Mouse (Mus musculus): ENCODE data around the gene Gm6614.
"Not testable (repeated sequence)": the region's sequence is repeated elsewhere in the genome, so short reads cannot be mapped to it uniquely, and the experiment has no call there.

Gm6614 gene

GRCm38 (mm10) chr6:142011364-142011955, at the start of gene Gm6614:
Gm6614 (minus strand) TSS chr6:142011414.
- no peak for DNase-seq

- DNase-seq, result not testable (repeated sequence)
Observed at GRCm38 (mm10) chr6:142058281-142058680, 47.1 kb upstream of the Gm6614 start.

- no peak for DNase-seq
Observed at GRCm38 (mm10) chr6:142047689-142048088, 36.5 kb upstream of the Gm6614 start.

- DNase-seq, result no peak
Observed at GRCm38 (mm10) chr6:142045746-142046145, 34.5 kb upstream of the Gm6614 start.

GRCm38 (mm10) chr6:142041896-142042295, 30.7 kb upstream of the Gm6614 start:
- no peak for DNase-seq

GRCm38 (mm10) chr6:142040306-142041175, 29.3 kb upstream of the Gm6614 start:
- no peak for DNase-seq

GRCm38 (mm10) chr6:142035771-142036170, 24.6 kb upstream of the Gm6614 start:
- no peak for DNase-seq

GRCm38 (mm10) chr6:142021671-142022070, 10.5 kb upstream of the Gm6614 start:
- DNase-seq, result no peak

GRCm38 (mm10) chr6:141986772-141987171, 24.4 kb downstream of the Gm6614 start:
- no peak for DNase-seq

GRCm38 (mm10) chr6:141984644-141985043, 26.6 kb downstream of the Gm6614 start:
- no peak for DNase-seq

GRCm38 (mm10) chr6:141962420-141962819, 48.8 kb downstream of the Gm6614 start:
- no peak for DNase-seq

- no peak for DNase-seq
Observed at GRCm38 (mm10) chr6:141961861-141962260, 49.4 kb downstream of the Gm6614 start.

GRCm38 (mm10) chr6:141960482-141960881, 50.7 kb downstream of the Gm6614 start:
- DNase-seq, result no peak

GRCm38 (mm10) chr6:141946862-141947261, 64.4 kb downstream of the Gm6614 start, which contains the start of gene Slco1a1:
Slco1a1 (minus strand) TSS chr6:141946962.
- DNase-seq, result no peak

GRCm38 (mm10) chr6:141940451-141940850, 70.8 kb downstream of the Gm6614 start:
- no peak for DNase-seq

All from thymus, postnatal 14 days (tissue).